Mouse (Mus musculus) liver, embryonic 16.5 days (tissue): ENCODE results near the gene Cflar. TPM values are rescaled to one million over a fixed set of nuclear protein-coding genes. Genes with fewer than 3 reads are reported as not detected.
"Not testable (repeated sequence)": the region's sequence is repeated elsewhere in the genome, so short reads cannot be mapped to it uniquely, and the experiment has no call there.

ENCODE experiments used
- ATAC-seq: fragments of 200-750 bp; cut with Nextera tagmentation; 2 replicates; pipeline ENCODE4 v1.8.0; 2017; ENCODE audit warnings: low read depth, mild to moderate bottlenecking, moderate number of reproducible peaks, moderate library complexity
- H3K27ac ChIP-seq: fragments of 300-500 bp; sonication (generic); 2 replicates; pipeline ENCODE4 v1.5.1; 2014; ENCODE audit warnings: mild to moderate bottlenecking, low read length
- H3K27me3 ChIP-seq: fragments of 300-500 bp; sonication (generic); 2 replicates; pipeline ENCODE4 v1.6.1; 2014; ENCODE audit warnings: low read depth, low read length, mixed read lengths; ENCODE audit not compliant: control insufficient read depth, insufficient read depth
- H3K36me3 ChIP-seq: fragments of 300-500 bp; sonication (generic); 2 replicates; pipeline ENCODE4 v1.6.1; 2014; ENCODE audit warnings: mild to moderate bottlenecking; ENCODE audit not compliant: control insufficient read depth, insufficient read depth
- H3K4me1 ChIP-seq: fragments of 300-500 bp; sonication (generic); 2 replicates; pipeline ENCODE4 v1.6.1; 2014; ENCODE audit warnings: low read depth, low read length, mixed read lengths; ENCODE audit not compliant: control insufficient read depth
- H3K4me2 ChIP-seq: fragments of 300-500 bp; sonication (generic); 2 replicates; pipeline ENCODE4 v1.6.1; 2014; ENCODE audit warnings: low read depth, low read length, mixed read lengths
- H3K4me3 ChIP-seq: fragments of 300-500 bp; sonication (generic); 2 replicates; pipeline ENCODE4 v1.5.1; 2014; ENCODE audit warnings: low read depth, mild to moderate bottlenecking, low read length
- H3K9ac ChIP-seq: fragments of 300-500 bp; sonication (generic); 2 replicates; pipeline ENCODE4 v1.6.1; 2014; ENCODE audit warnings: low read depth, low read length
- H3K9me3 ChIP-seq: fragments of 300-500 bp; sonication (generic); replicated peaks from 2 replicates; pipeline ENCODE4 v1.6.1; 2016; ENCODE audit warnings: low read length; ENCODE audit not compliant: control insufficient read depth
- WGBS: fragments of 180-500 bp; shearing (Covaris S2); extraction: QIAGEN DNeasy Blood & Tissue Kit; methylation state at CpG from one replicate; pipeline ENCODE4 v1.1.7; 2014; ENCODE audit not compliant: insufficient replicate concordance; 5-methylcytosine and 5-hydroxymethylcytosine counted together
- polyA plus RNA-seq: library from polyadenylated mRNA; unstranded; fragments of >200 nt; fragmentation: Nextera tagmentation; extraction: Ambion mirVana; gene quantifications from 2 replicates; pipeline ENCODE4 v1.2.1, GENCODE M21; 2015

Gene Cflar
- polyA plus RNA-seq, 1 experiment from 2014 or later: 18.3 TPM

- Histone ChIP-seq H3K27ac (no peak overlapping the region), H3K27me3 (no peaks in the 10 kb centered on the region), H3K9ac (no peak overlapping the region), H3K9me3 (0 out of 2 replicates have a peak, but pooled peaks cover 2% of the 10 kb centered on the region), H3K4me3 (no peak overlapping the region), H3K4me1 (peaks cover 11% of the 10 kb centered on the region), H3K4me2 (peak overlapping the region; percentile 41), H3K36me3 (peaks cover 3% of the 10 kb centered on the region)
- WGBS: 48% methylated on average over 4 of the region's 4 CpGs
- ATAC-seq: no peak
These were observed 85.5 kb downstream of the Cflar start for GRCm38 (mm10) chr1:58796853-58797252.

GRCm38 (mm10) chr1:58797370-58797769 lies 86.1 kb downstream of the Cflar start:
- Histone ChIP-seq H3K27me3 (no peaks in the 10 kb centered on the region), H3K36me3 (peaks cover 3% of the 10 kb centered on the region), H3K4me2 (peak overlapping the region; percentile 41; the same call in 1 of the 2 replicates), H3K9me3 (0 out of 2 replicates have a peak, but pooled peaks cover 2% of the 10 kb centered on the region), H3K27ac (no peak overlapping the region), H3K4me1 (peaks cover 12% of the 10 kb centered on the region), H3K9ac (no peak overlapping the region), H3K4me3 (no peak overlapping the region)
- 43% methylated on average over 2 of the region's 2 CpGs for WGBS
- no peak for ATAC-seq

GRCm38 (mm10) chr1:58798911-58799310 lies 87.6 kb downstream of the Cflar start:
- H3K36me3 ChIP-seq: peaks cover 3% of the 10 kb centered on the region
- no peaks in the 10 kb centered on the region for H3K27me3 ChIP-seq
- H3K4me3 ChIP-seq: no peak overlapping the region
- peaks cover 14% of the 10 kb centered on the region for H3K4me1 ChIP-seq
- 78% methylated on average over 4 of the region's 4 CpGs for WGBS
- H3K9me3 ChIP-seq: 0 out of 2 replicates have a peak, but pooled peaks cover 2% of the 10 kb centered on the region
- ATAC-seq: no peak
- H3K4me2 ChIP-seq: no peak overlapping the region
- no peak overlapping the region for H3K27ac ChIP-seq
- no peak overlapping the region for H3K9ac ChIP-seq

- not testable (repeated sequence) for ATAC-seq
These were observed 89.3 kb downstream of the Cflar start for GRCm38 (mm10) chr1:58800644-58801043.

GRCm38 (mm10) chr1:58801558-58802285 lies 90.4 kb downstream of the Cflar start:
- WGBS: 62% methylated on average over 8 of the region's 8 CpGs
- peaks cover 3% of the 10 kb centered on the region for H3K36me3 ChIP-seq
- H3K9ac ChIP-seq: no peak overlapping the region
- H3K4me2 ChIP-seq: peak overlapping the region; percentile 42; the same call in 1 of the 2 replicates
- 0 out of 2 replicates have a peak, but pooled peaks cover 2% of the 10 kb centered on the region for H3K9me3 ChIP-seq
- peaks cover 12% of the 10 kb centered on the region for H3K4me1 ChIP-seq
- no peaks in the 10 kb centered on the region for H3K27me3 ChIP-seq
- peak overlapping the region; percentile 32 for H3K4me3 ChIP-seq
- H3K27ac ChIP-seq: peak overlapping the region; percentile 25; the same call in 1 of the 2 replicates
- no peak for ATAC-seq

More at GRCm38 (mm10) chr1:58800644-58801043, 89.3 kb downstream of the Cflar start:
- H3K27me3 ChIP-seq, H3K4me3 ChIP-seq, H3K36me3 ChIP-seq, H3K9ac ChIP-seq, H3K9me3 ChIP-seq, H3K4me2 ChIP-seq, H3K27ac ChIP-seq: not testable (repeated sequence)
- peaks cover 14% of the 10 kb centered on the region for H3K4me1 ChIP-seq
- 84% methylated on average over 7 of the region's 7 CpGs for WGBS

- Histone ChIP-seq H3K9me3 (0 out of 2 replicates have a peak, but pooled peaks cover 2% of the 10 kb centered on the region), H3K4me1 (peaks cover 4% of the 10 kb centered on the region), H3K4me2 (peak overlapping the region; percentile 42), H3K27me3 (no peaks in the 10 kb centered on the region), H3K9ac (0 out of 2 replicates have a peak overlapping the region, but pooled peaks have one; percentile 15), H3K27ac (peak overlapping the region; percentile 75), H3K36me3 (peaks cover 3% of the 10 kb centered on the region), H3K4me3 (peak overlapping the region; percentile 32)
- 51% methylated on average over 18 of the region's 18 CpGs for WGBS
- peak; percentile 76 for ATAC-seq
These were observed 91.3 kb downstream of the Cflar start for GRCm38 (mm10) chr1:58802322-58803273.

GRCm38 (mm10) chr1:58803531-58803930 lies 92.2 kb downstream of the Cflar start:
- H3K4me2 ChIP-seq: no peak overlapping the region
- peaks cover 3% of the 10 kb centered on the region for H3K4me1 ChIP-seq
- H3K27me3 ChIP-seq: no peaks in the 10 kb centered on the region
- no peak overlapping the region for H3K27ac ChIP-seq
- 71% methylated on average over 6 of the region's 6 CpGs for WGBS
- H3K36me3 ChIP-seq: peaks cover 6% of the 10 kb centered on the region
- no peak overlapping the region for H3K4me3 ChIP-seq
- H3K9me3 ChIP-seq: 0 out of 2 replicates have a peak, but pooled peaks cover 2% of the 10 kb centered on the region
- no peak for ATAC-seq
- no peak overlapping the region for H3K9ac ChIP-seq

- Histone ChIP-seq H3K36me3 (peaks cover 3% of the 10 kb centered on the region; the same call in 1 of the 2 replicates), H3K9me3 (no peaks in the 10 kb centered on the region), H3K27ac (no peak overlapping the region), H3K27me3 (no peaks in the 10 kb centered on the region), H3K4me2 (no peak overlapping the region), H3K9ac (no peak overlapping the region), H3K4me3 (no peak overlapping the region), H3K4me1 (peaks cover 3% of the 10 kb centered on the region)
- 72% methylated on average over 3 of the region's 3 CpGs for WGBS
- ATAC-seq: no peak
These were observed 95.3 kb downstream of the Cflar start for GRCm38 (mm10) chr1:58806651-58807050.
